Mouse (Mus musculus): ENCODE results near the gene Cep95.

Cep95 gene

GRCm38 (mm10) chr11:106812410-106813136 lies 23.5 kb downstream of the Cep95 start:
- in situ Hi-C loops (cut with MboI, MseI), result no loop called here

- in situ Hi-C loops (cut with MboI, MseI), result no loop called here
These were observed 25.7 kb downstream of the Cep95 start for GRCm38 (mm10) chr11:106814601-106815320.

- in situ Hi-C loops (cut with MboI, MseI), result no loop called here
These were observed 26.3 kb downstream of the Cep95 start for GRCm38 (mm10) chr11:106815331-106815730.

- in situ Hi-C loops (cut with MboI, MseI), result no loop called here
These were observed 26.7 kb downstream of the Cep95 start for GRCm38 (mm10) chr11:106815761-106816160.

- in situ Hi-C loops (cut with MboI, MseI), result no loop called here
These were observed 27.3 kb downstream of the Cep95 start for GRCm38 (mm10) chr11:106816316-106816715.

GRCm38 (mm10) chr11:106817156-106817555 lies 28.1 kb downstream of the Cep95 start:
- in situ Hi-C loops (cut with MboI, MseI), result no loop called here

- in situ Hi-C loops (cut with MboI, MseI), result no loop called here
These were observed 28.8 kb downstream of the Cep95 start for GRCm38 (mm10) chr11:106817808-106818207.

- in situ Hi-C loops (cut with MboI, MseI), result no loop called here
These were observed 29.3 kb downstream of the Cep95 start for GRCm38 (mm10) chr11:106818341-106818740.

- in situ Hi-C loops (cut with MboI, MseI), result no loop called here
These were observed 30.5 kb downstream of the Cep95 start for GRCm38 (mm10) chr11:106819595-106819994.

GRCm38 (mm10) chr11:106820252-106820651 lies 31.2 kb downstream of the Cep95 start:
- in situ Hi-C loops (cut with MboI, MseI), result no loop called here

GRCm38 (mm10) chr11:106820972-106821371 lies 31.9 kb downstream of the Cep95 start:
- in situ Hi-C loops (cut with MboI, MseI), result no loop called here

- in situ Hi-C loops (cut with MboI, MseI), result no loop called here
These were observed 32.3 kb downstream of the Cep95 start for GRCm38 (mm10) chr11:106821397-106821796.

- in situ Hi-C loops (cut with MboI, MseI), result no loop called here
These were observed 33.4 kb downstream of the Cep95 start for GRCm38 (mm10) chr11:106822491-106822890.

GRCm38 (mm10) chr11:106822911-106823310 lies 33.9 kb downstream of the Cep95 start:
- in situ Hi-C loops (cut with MboI, MseI), result no loop called here

- in situ Hi-C loops (cut with MboI, MseI), result no loop called here
These were observed 34.7 kb downstream of the Cep95 start for GRCm38 (mm10) chr11:106823741-106824140.

- in situ Hi-C loops (cut with MboI, MseI), result no loop called here
These were observed 35.4 kb downstream of the Cep95 start for GRCm38 (mm10) chr11:106824403-106824802.

GRCm38 (mm10) chr11:106828079-106828478 lies 39.0 kb downstream of the Cep95 start:
- in situ Hi-C loops (cut with MboI, MseI), result no loop called here

GRCm38 (mm10) chr11:106842002-106842401 lies 53.0 kb downstream of the Cep95 start:
- in situ Hi-C loops (cut with MboI, MseI), result no loop called here

GRCm38 (mm10) chr11:106851438-106851837 lies 62.4 kb downstream of the Cep95 start:
- in situ Hi-C loops (cut with MboI, MseI), result no loop called here

Measured in T-helper 17 cell (primary cell).